Mouse (Mus musculus) megakaryocyte, embryonic 14.5 days (primary cell): Measurements from ENCODE around the gene Fam107b.

Experiments
- FLI1 ChIP-seq: IDR thresholded peaks from 2 replicates; pipeline ENCODE4 v1.6.1; 2012; ENCODE audit warnings: low read length, inconsistent platforms, mixed read lengths
- GATA1 ChIP-seq: IDR thresholded peaks from 3 replicates; pipeline ENCODE4 v1.6.1; 2012; ENCODE audit warnings: mixed read lengths, low read length, inconsistent platforms, borderline replicate concordance

DNA sequence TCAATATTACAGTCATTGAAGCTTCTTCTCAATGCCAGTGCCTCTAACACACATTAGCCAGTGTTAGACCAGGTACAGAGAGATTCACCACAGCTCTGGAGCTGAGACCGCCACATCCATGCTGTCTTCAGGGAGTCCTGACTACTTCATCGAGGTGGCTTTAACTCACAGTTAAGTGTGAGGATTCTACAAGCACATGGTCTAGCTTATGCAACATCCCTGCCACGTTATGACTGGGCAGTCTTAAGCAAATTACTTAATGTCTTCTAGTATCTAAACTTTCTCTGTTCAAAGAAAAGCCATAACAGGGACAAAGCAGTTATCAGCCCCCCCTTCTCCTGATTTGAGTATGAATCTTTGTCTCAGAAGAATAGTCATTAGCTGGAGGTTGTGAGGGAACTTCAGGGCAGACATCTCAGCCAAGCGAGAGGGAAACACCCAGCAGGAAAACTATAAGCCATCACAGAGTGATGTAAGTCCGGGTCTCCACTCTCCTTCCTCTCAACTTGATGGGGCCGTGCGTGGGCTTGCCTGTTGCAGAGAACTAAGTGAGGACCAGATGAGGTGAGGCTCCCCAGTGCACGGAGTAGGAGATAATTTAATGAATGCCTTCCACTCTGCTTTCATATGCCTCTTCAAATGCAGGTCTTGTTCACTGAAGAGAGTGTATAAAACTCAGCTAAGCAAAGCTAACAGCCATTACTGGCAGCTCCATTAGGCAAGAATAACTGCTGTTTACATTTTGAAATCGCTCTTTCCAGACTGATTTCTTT, 28.8 kb upstream of the Fam107b start:
- TF ChIP-seq GATA1 (no peak), FLI1 (no peak)
